Mouse (Mus musculus) testis, adult 2 months (tissue): ENCODE data around the gene Pex11g.

ENCODE experiments used
- CTCF ChIP-seq: fragments of 200-500 bp; IDR thresholded peaks from 2 replicates; pipeline ENCODE4 v1.5.1; 2012; ENCODE audit warnings: low read depth, mild to moderate bottlenecking, inconsistent platforms, low read length, moderate library complexity; ENCODE audit not compliant: control insufficient read depth, insufficient read depth, insufficient replicate concordance
- POLR2A ChIP-seq: fragments of 200-500 bp; IDR thresholded peaks from 2 replicates; pipeline ENCODE4 v1.6.1; 2012; ENCODE audit warnings: low read depth, mild to moderate bottlenecking, inconsistent platforms, low read length, moderate library complexity; ENCODE audit not compliant: control insufficient read depth

DNA sequence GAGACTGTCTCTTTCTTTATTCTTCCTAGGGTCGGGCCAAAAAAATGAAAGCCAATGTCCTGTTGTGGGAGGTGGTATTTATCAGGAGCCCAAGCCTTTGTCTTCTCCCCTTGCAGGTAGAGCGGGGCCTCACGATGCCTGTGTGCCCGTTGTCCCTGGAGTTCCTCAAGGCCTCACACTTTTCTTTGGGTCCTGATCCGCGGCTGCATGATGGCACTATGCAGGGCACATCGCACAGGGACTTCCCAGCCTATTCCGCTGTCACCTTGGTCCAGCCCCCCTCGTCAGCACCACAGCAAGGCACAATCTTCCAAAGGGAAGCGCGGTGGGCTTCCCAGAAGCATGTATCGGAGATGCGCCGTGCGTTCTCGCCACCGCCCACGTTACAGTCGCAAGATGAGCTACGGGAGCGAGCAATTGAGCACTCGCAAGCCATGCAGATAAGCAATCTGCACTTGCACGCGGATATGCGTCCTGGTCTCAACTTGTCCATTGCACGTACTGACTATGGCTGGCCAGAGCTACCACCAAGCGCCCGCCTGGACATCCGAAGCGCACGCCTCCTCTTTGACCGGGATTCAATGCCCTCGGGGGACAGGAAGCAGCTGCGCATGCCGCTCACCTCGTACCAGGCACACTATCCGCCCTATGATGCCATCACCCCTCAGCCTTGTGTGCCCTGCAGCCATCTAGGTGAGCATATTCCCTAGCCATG, 8.4 kb upstream of the Pex11g start:
- TF ChIP-seq CTCF: no peak
- no peak for TF ChIP-seq POLR2A
